Mouse (Mus musculus) neural tube, embryonic 11.5 days (tissue): ENCODE measurements around the gene Gsdmc3. TPM values are rescaled to one million over a fixed set of nuclear protein-coding genes. Genes with fewer than 3 reads are reported as not detected.
A peak's percentile ranks its signal among the peaks of the same experiment; 100 is the strongest.
"Not testable (repeated sequence)": the region's sequence is repeated elsewhere in the genome, so short reads cannot be mapped to it uniquely, and the experiment has no call there.

Experiments used
- ATAC-seq: fragments of 200-750 bp; cut with Nextera tagmentation; 2 replicates; pipeline ENCODE4 v1.8.0; 2017; ENCODE audit warnings: moderate number of reproducible peaks, mild to moderate bottlenecking, moderate TSS enrichment, moderate library complexity; ENCODE audit not compliant: insufficient read depth, low FRiP score, low TSS enrichment
- DNase-seq: peaks from one replicate; pipeline ENCODE4 v3.0.0-alpha.2; 2015; ENCODE audit warnings: low spot score
- H3K27ac ChIP-seq: fragments of 300-500 bp; sonication (generic); 2 replicates; pipeline ENCODE4 v1.5.1; 2014; ENCODE audit warnings: low read depth, mild to moderate bottlenecking, low read length
- H3K27me3 ChIP-seq: fragments of 300-500 bp; sonication (generic); 2 replicates; pipeline ENCODE4 v1.6.1; 2014; ENCODE audit warnings: mild to moderate bottlenecking, low read length, mixed read lengths; ENCODE audit not compliant: control insufficient read depth, insufficient read depth
- H3K36me3 ChIP-seq: fragments of 300-500 bp; sonication (generic); 2 replicates; pipeline ENCODE4 v1.6.1; 2014; ENCODE audit warnings: mild to moderate bottlenecking, low read length, moderate library complexity, mixed read lengths; ENCODE audit not compliant: control insufficient read depth, insufficient read depth
- H3K4me1 ChIP-seq: fragments of 300-500 bp; sonication (generic); 2 replicates; pipeline ENCODE4 v1.6.1; 2014; ENCODE audit warnings: low read length, mixed read lengths; ENCODE audit not compliant: control insufficient read depth, insufficient read depth
- H3K4me2 ChIP-seq: fragments of 300-500 bp; sonication (generic); 2 replicates; pipeline ENCODE4 v1.6.1; 2014; ENCODE audit warnings: low read depth, mild to moderate bottlenecking, moderate library complexity
- H3K4me3 ChIP-seq: fragments of 300-500 bp; sonication (generic); 2 replicates; pipeline ENCODE4 v1.5.1; 2014; ENCODE audit warnings: low read depth, low read length
- H3K9ac ChIP-seq: fragments of 300-500 bp; sonication (generic); 2 replicates; pipeline ENCODE4 v1.6.1; 2014; ENCODE audit warnings: mild to moderate bottlenecking, low read length
- H3K9me3 ChIP-seq: fragments of 300-500 bp; sonication (generic); 2 replicates; pipeline ENCODE4 v1.6.1; 2016; ENCODE audit warnings: low read length; ENCODE audit not compliant: control insufficient read depth
- WGBS: fragments of 180-500 bp; shearing (Covaris S2); extraction: QIAGEN DNeasy Blood & Tissue Kit; methylation state at CpG from one replicate; pipeline ENCODE4 v1.1.7; 2014; 5-methylcytosine and 5-hydroxymethylcytosine counted together
- polyA plus RNA-seq: library from polyadenylated mRNA; unstranded; fragments of >200 nt; fragmentation: Nextera tagmentation; extraction: Ambion mirVana; gene quantifications from 2 replicates; pipeline ENCODE4 v1.2.1, GENCODE M21; 2014

The Gsdmc3 gene
- polyA plus RNA-seq, 1 experiment from 2014 or later, result not detected

DNA sequence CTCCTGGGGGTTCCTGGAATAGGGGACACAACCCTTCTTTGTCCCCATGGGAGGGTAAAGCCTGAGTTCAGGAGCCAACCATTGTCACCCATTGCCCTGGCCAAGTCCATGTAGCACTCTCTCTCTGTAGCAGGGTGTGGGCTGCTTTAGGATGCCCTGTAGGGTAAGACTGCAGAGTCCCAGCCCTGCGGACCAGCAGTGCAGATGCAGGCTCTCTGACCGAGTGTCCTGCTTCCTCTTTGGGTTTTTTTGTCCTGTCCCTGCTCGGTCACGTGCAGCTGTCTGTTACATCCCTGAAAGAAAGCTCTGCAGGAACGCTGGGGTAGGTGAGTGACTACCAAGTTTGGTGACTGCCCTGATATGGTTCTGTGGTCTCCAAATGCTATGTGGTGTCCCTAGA lies 10.1 kb upstream of the Gsdmc3 start:
- H3K36me3 ChIP-seq, H3K4me2 ChIP-seq, H3K4me1 ChIP-seq, DNase-seq, H3K9me3 ChIP-seq, H3K9ac ChIP-seq, H3K27ac ChIP-seq, H3K27me3 ChIP-seq, H3K4me3 ChIP-seq, ATAC-seq: not testable (repeated sequence)
- 70% methylated on average over 4 of the region's 5 CpGs for WGBS

DNA sequence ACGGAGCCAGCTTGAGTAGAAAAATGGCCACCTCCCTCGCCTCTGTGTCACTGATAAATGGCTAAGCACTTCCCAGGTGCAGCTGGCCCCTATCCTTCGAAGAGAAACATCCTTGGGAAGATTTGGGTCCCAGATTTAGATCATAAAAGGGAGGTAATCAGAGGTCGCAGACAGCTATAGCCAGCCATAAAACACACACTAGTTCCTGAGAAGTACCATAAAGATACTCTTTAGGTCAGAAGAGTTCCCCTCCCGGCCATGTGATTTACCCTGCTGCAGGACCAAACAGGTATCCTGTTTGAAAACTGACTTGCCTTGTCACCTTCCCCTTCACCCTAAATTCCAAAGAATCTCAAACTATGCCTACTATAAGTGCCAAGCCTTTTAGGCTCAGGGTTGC lies 9.6 kb upstream of the Gsdmc3 start:
- WGBS, result no CpG with 5 or more reads among the region's 5 CpGs

DNA sequence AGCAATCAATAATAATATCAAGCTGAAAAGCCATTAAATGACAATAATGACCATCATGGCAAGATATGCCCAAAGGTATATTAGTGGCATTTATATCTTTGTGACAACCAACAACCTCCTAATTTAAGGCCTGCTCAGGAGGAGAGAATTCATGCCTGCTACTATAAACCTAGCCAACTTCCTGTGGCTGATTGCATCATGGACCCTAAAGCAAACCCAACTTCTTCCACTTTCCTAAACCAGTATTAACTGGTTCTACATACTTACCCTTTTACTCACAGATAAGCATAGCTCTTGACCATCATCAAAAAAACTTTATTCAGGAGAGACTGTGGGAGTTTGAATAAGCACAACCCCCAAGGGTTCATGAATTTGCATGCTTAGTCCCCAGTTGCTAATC lies 2.2 kb downstream of the Gsdmc3 start:
- DNase-seq, H3K27me3 ChIP-seq, ATAC-seq, H3K27ac ChIP-seq, H3K36me3 ChIP-seq, H3K9ac ChIP-seq, H3K4me3 ChIP-seq, H3K4me1 ChIP-seq, H3K9me3 ChIP-seq, H3K4me2 ChIP-seq: not testable (repeated sequence)

More for the DNA sequence above, 9.6 kb upstream of the Gsdmc3 start:
- H3K27me3 ChIP-seq, H3K4me3 ChIP-seq, DNase-seq, H3K9ac ChIP-seq, H3K9me3 ChIP-seq, H3K36me3 ChIP-seq, H3K27ac ChIP-seq, ATAC-seq, H3K4me1 ChIP-seq, H3K4me2 ChIP-seq: not testable (repeated sequence)

DNA sequence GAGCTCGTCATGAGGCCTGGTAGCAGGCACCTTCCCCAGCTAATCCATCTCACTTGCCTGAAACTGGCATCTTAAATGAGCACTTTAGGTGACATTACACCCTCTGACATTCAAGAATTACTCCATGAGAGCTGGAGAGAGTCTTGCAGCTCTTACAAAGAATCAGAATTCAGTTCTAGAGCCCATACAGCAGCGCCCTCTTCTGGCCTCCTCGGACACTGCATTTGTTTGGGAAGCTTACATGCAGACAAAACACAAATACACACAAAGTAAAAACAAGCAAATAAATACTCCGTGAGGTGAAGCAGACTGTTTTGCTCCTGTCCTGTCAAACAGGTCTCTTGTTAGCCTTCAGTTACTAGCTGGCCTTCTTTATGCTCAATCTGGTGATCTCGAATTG lies 16.4 kb downstream of the Gsdmc3 start:
- H3K27me3 ChIP-seq, H3K36me3 ChIP-seq, H3K4me2 ChIP-seq, H3K9me3 ChIP-seq, H3K4me3 ChIP-seq, H3K27ac ChIP-seq, ATAC-seq, H3K9ac ChIP-seq, H3K4me1 ChIP-seq: not testable (repeated sequence)
- 41% methylated on average over 5 of the region's 5 CpGs for WGBS
- DNase-seq, result peak; percentile 29

Other genes starting within 250 kb of the Gsdmc3 start
- gene Gsdmc2, start 33.4 kb downstream of the Gsdmc3 start, polyA plus RNA-seq, result not detected in 2 replicates
- gene Gsdmc4, start 33.7 kb upstream of the Gsdmc3 start, polyA plus RNA-seq, result not detected in 2 replicates
- gene Fam49b, start 181.9 kb upstream of the Gsdmc3 start, polyA plus RNA-seq, result 101 and 109 TPM in 2 replicates